Mouse (Mus musculus): ENCODE data around the gene Ciapin1. TPM values are rescaled to one million over a fixed set of nuclear protein-coding genes. Genes with fewer than 3 reads are reported as not detected.

Ciapin1 gene
- polyA plus RNA-seq, 1 experiment = 39.1 TPM

GRCm38 (mm10) chr8:94801293-94802095 is 36.7 kb downstream of the Ciapin1 start:
- H3K4me1 ChIP-seq (ENCODE audit: control insufficient read depth, insufficient read depth, low read length) = peaks cover 8% of the 10 kb centered on the region

GRCm38 (mm10) chr8:94800278-94800968 is 37.7 kb downstream of the Ciapin1 start:
- Histone ChIP-seq H3K4me1 (ENCODE audit: control insufficient read depth, insufficient read depth, low read length) (peaks cover 8% of the 10 kb centered on the region), H3K4me3 (ENCODE audit: insufficient read depth, low read length) (no peak overlapping the region), H3K27ac (ENCODE audit: insufficient read depth, low read length) (peak overlapping the region; percentile 75)
- no peak for TF ChIP-seq CTCF (IDR thresholded peaks at IDR 0.05; ENCODE audit: extremely low read depth, insufficient read depth, low read length)
- TF ChIP-seq POLR2A (IDR thresholded peaks at IDR 0.05; ENCODE audit: extremely low read depth, insufficient read depth, low read length) = no peak

More at GRCm38 (mm10) chr8:94801293-94802095, 36.7 kb downstream of the Ciapin1 start:
- Histone ChIP-seq H3K4me3 (ENCODE audit: insufficient read depth, low read length) (no peak overlapping the region), H3K27ac (ENCODE audit: insufficient read depth, low read length) (peak overlapping the region; percentile 67)
- TF ChIP-seq POLR2A (IDR thresholded peaks at IDR 0.05; ENCODE audit: extremely low read depth, insufficient read depth, low read length) (no peak), CTCF (IDR thresholded peaks at IDR 0.05; ENCODE audit: extremely low read depth, insufficient read depth, low read length) (peak; percentile 54; the same call in 1 of the 2 replicates)

DNA sequence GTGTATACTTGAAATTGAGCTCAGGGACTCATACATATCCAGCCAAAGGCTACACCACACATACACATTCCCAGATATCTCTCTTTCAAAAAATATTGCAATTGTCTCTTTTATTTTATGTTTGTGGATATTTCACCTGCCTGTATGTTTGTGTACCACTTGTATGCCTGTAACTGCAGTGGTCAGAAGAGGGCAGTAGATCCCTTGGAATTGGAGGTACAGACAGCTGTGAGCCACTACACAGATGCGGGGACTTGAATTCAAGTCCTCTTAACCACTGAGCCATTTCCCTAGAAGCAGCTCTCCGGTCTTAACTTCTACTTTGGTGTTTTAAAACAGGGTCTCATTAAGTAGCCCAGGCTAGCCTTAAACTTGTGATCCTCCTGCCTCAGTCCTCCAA is 43.4 kb downstream of the Ciapin1 start:
- no peak overlapping the region for H3K27ac ChIP-seq (ENCODE audit: insufficient read depth, low read length)

DNA sequence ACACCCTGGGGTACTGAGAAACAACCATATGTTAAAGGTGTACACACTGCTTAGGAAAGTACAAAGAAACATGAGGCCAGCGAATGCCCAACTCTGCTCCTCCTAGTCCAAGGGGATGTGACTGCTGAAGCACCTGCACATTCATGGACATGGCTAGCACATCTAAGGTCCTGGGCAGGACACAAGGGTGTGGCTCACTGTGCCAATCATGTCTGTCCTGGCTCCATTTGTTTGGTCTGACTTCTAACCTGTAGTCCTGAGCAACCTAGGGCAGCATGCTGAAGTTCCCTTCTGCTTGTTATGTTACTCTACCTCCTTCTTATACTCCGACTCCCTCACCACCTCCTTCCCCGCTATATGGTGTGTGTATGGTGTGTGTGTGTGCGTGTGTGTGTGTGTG is 43.8 kb downstream of the Ciapin1 start:
- TF ChIP-seq POLR2A (IDR thresholded peaks at IDR 0.05; ENCODE audit: extremely low read depth, insufficient read depth, low read length) (no peak), CTCF (IDR thresholded peaks at IDR 0.05; ENCODE audit: extremely low read depth, insufficient read depth, low read length) (no peak)
- Histone ChIP-seq H3K27ac (ENCODE audit: insufficient read depth, low read length) (no peak overlapping the region), H3K4me3 (ENCODE audit: insufficient read depth, low read length) (no peak overlapping the region), H3K4me1 (ENCODE audit: control insufficient read depth, insufficient read depth, low read length) (peaks cover 2% of the 10 kb centered on the region; the same call in 1 of the 2 replicates)

More for the DNA sequence above, 43.4 kb downstream of the Ciapin1 start:
- Histone ChIP-seq H3K4me3 (ENCODE audit: insufficient read depth, low read length) (no peak overlapping the region), H3K4me1 (ENCODE audit: control insufficient read depth, insufficient read depth, low read length) (peaks cover 2% of the 10 kb centered on the region; the same call in 1 of the 2 replicates)
- no peak for TF ChIP-seq POLR2A (IDR thresholded peaks at IDR 0.05; ENCODE audit: extremely low read depth, insufficient read depth, low read length)
- TF ChIP-seq CTCF (IDR thresholded peaks at IDR 0.05; ENCODE audit: extremely low read depth, insufficient read depth, low read length) = 0 out of 2 replicates have a peak, but pooled peaks have one; percentile 14

- no peak overlapping the region for H3K27ac ChIP-seq (ENCODE audit: insufficient read depth, low read length)
- TF ChIP-seq POLR2A (IDR thresholded peaks at IDR 0.05; ENCODE audit: extremely low read depth, insufficient read depth, low read length) (no peak), CTCF (IDR thresholded peaks at IDR 0.05; ENCODE audit: extremely low read depth, insufficient read depth, low read length) (no peak)
- H3K4me3 ChIP-seq (ENCODE audit: insufficient read depth, low read length) = no peak overlapping the region
- peaks cover 2% of the 10 kb centered on the region; the same call in 1 of the 2 replicates for H3K4me1 ChIP-seq (ENCODE audit: control insufficient read depth, insufficient read depth, low read length)
These were observed 48.8 kb downstream of the Ciapin1 start for GRCm38 (mm10) chr8:94789256-94789955.

DNA sequence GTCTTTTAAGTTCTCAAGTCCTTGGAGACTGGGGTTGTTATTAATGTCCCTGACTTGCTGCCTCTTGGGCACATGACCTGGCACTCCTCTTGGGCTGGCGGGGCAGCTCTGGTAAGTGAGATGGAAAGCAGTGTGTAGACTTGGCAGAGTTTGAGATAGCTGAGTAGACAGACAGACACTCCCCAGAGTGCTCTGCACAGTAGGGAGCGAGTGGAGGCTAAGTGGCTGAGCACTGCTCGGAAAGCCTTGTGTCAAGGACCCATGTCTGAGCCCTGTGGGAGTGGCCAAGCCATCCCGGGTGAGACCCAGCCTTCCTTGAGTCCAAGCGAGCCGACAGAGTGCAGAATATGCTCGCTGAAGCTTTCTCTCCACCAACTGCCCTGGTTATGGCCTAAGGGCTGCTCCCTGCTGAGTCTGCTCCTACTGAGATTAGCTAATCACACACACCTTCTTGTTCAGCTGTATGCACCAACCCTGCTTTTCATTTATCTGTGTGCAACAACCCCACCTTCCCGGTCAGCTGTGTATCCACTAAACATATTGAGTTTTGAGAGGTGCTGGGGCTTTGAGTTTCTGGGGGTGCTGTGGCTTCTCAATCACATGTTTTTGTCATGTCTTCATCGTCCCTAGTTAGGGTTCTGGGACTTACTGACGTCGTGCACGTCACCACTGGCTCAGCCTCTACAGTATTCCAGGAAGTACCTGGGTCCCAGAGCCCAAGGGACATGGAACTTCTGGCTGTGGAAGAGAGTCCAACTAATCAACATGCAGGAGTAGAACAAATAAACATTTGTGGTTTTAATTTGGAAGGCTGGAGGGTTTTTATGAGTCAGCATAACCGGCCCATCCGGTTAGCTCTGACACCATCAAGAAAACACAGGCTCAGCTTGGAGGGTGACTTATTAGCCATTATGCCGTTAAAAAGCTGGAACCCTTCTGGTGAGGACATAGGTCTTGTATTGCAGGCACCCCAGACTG is 50.3 kb downstream of the Ciapin1 start:
- Histone ChIP-seq H3K27ac (ENCODE audit: insufficient read depth, low read length) (no peak overlapping the region), H3K4me1 (ENCODE audit: control insufficient read depth, insufficient read depth, low read length) (no peaks in the 10 kb centered on the region), H3K4me3 (ENCODE audit: insufficient read depth, low read length) (no peak overlapping the region)
- no peak for TF ChIP-seq CTCF (IDR thresholded peaks at IDR 0.05; ENCODE audit: extremely low read depth, insufficient read depth, low read length)
- TF ChIP-seq POLR2A (IDR thresholded peaks at IDR 0.05; ENCODE audit: extremely low read depth, insufficient read depth, low read length) = no peak

DNA sequence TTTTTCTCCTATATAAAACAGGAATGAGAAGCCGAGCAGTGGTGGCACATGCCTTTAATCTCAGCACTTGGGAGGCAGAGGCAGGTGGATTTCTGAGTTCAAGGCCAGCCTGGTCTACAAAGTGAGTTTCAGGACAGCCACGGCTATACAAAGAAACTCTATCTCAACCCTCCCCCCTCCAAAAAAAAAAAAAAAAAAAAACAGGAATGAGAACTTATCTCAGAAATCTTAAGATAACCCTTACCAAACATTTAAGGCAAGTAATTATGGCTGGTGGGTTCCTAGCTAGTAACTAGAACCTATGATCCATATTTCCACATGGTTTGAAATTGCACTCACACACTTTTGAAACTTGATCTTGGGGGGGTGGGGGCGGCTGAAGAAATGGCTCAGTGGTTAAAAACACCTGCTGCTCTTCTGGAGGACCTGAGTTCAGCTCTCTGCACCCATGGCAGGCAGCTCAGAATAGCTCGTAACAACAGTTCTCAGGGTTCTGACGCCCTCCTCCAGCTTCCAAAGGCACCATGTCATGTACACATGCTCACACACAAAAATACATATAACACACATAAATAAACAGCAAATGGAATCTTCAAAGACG is 52.1 kb downstream of the Ciapin1 start:
- no peaks in the 10 kb centered on the region for H3K4me1 ChIP-seq (ENCODE audit: control insufficient read depth, insufficient read depth, low read length)
- TF ChIP-seq CTCF (IDR thresholded peaks at IDR 0.05; ENCODE audit: extremely low read depth, insufficient read depth, low read length) (no peak), POLR2A (IDR thresholded peaks at IDR 0.05; ENCODE audit: extremely low read depth, insufficient read depth, low read length) (no peak)
- no peak overlapping the region for H3K4me3 ChIP-seq (ENCODE audit: insufficient read depth, low read length)
- H3K27ac ChIP-seq (ENCODE audit: insufficient read depth, low read length) = no peak overlapping the region

DNA sequence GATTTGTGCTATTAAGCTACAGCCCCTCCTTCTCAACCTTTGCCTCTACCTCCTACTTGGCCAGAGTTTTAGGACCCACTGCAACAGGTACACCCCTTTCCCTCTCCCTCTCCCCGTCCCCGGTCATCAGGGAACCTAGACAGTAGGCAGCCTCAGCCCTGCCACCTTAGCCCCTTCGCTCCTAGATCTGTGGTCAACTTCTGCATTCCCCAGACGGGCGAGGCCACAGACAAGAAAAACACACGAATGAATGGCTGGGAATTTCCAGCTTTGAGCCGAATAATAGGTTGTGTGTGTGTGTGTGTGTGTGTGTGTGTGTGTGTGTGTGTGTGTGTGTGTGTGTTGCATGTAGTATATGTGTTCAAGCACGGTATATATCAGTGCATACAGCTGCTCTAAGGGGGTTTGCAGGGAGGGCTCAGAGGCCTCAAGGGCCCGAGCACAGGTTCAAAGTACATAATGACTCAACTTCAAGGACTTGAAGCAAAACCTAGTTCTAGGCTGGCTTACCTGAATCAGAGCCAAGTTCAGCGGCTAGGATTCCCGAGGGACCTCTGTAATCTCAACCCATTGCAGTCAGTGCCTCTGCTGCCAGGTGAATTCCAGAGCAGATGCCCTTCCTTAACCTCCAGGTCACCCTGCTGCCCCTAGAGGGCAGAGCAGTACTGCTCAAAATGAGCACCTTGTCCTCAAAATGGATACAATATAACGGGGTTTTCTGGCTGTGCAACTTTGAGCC is 52.7 kb downstream of the Ciapin1 start:
- TF ChIP-seq CTCF (IDR thresholded peaks at IDR 0.05; ENCODE audit: extremely low read depth, insufficient read depth, low read length) (peak; percentile 37), POLR2A (IDR thresholded peaks at IDR 0.05; ENCODE audit: extremely low read depth, insufficient read depth, low read length) (no peak)
- H3K4me1 ChIP-seq (ENCODE audit: control insufficient read depth, insufficient read depth, low read length) = no peaks in the 10 kb centered on the region
- H3K27ac ChIP-seq (ENCODE audit: insufficient read depth, low read length) = no peak overlapping the region
- no peak overlapping the region for H3K4me3 ChIP-seq (ENCODE audit: insufficient read depth, low read length)
